27 mouse cellular contexts compared by ENCODE assay signal in genomic region chr4:82369011-82369776, GRCm38 (mm10).
DNase-seq lines count a peak whose midpoint lies in the region; ATAC-seq and TF ChIP-seq lines count a peak whose summit lies in the region.
"Had no signal": no experiment of that assay in that cellular context is flagged by ENCODE, and none has a peak within 500 bp of the region (broad histone marks: within the 10 kb centered on the region; RNA-seq: fewer than 3 reads in every experiment).

No protein-coding gene starts in this region.

- no peak overlapping the region for H3K9ac ChIP-seq in midbrain, embryonic 11.5 days (ENCODE audit: low read length)
- H3K9ac ChIP-seq in midbrain, embryonic 14.5 days (replicated peaks; ENCODE audit: low read length) = no peak overlapping the region
- no peak overlapping the region for H3K9ac ChIP-seq in intestine, embryonic 16.5 days (ENCODE audit: low read depth, low read length)
- H3K9ac ChIP-seq: forebrain, postnatal 0 days; heart, embryonic 12.5 days; heart, embryonic 15.5 days; hindbrain, embryonic 13.5 days; intestine, embryonic 15.5 days had no signal

- no peak for TF ChIP-seq POLR2A in myocyte (IDR thresholded peaks at IDR 0.05; ENCODE audit: insufficient read length, low read depth)

- no peak for ATAC-seq in midbrain, embryonic 11.5 days (ENCODE audit: low FRiP score)
- ATAC-seq in midbrain, embryonic 14.5 days (ENCODE audit: low FRiP score, low TSS enrichment) = no peak
- no peak for ATAC-seq in intestine, embryonic 16.5 days
- ATAC-seq: activated CD4-positive, CD25-positive, alpha-beta regulatory T cell, adult 4 months; forebrain, embryonic 14.5 days; forebrain, postnatal 0 days; hindbrain, embryonic 16.5 days; intestine, embryonic 15.5 days had no signal

- 92% methylated on average over 6 of the region's 6 CpGs for WGBS in midbrain, embryonic 11.5 days
- WGBS in midbrain, embryonic 14.5 days = 95% methylated on average over 6 of the region's 6 CpGs
- 79% methylated on average over 6 of the region's 6 CpGs for WGBS in intestine, embryonic 16.5 days

- no peak overlapping the region for H3K27ac ChIP-seq in midbrain, embryonic 11.5 days (ENCODE audit: low read depth, low read length)
- no peak overlapping the region for H3K27ac ChIP-seq in midbrain, embryonic 14.5 days (replicated peaks; ENCODE audit: low read depth, low read length)
- H3K27ac ChIP-seq in intestine, embryonic 16.5 days (ENCODE audit: low read length) = no peak overlapping the region
- H3K27ac ChIP-seq: heart, embryonic 15.5 days; hindbrain, embryonic 10.5 days; hindbrain, embryonic 13.5 days; intestine, embryonic 15.5 days had no signal

- no peaks in the 10 kb centered on the region for H3K9me3 ChIP-seq in midbrain, embryonic 11.5 days (ENCODE audit: control insufficient read depth, low read length)
- H3K9me3 ChIP-seq in midbrain, embryonic 14.5 days (ENCODE audit: control insufficient read depth, low read length) = no peaks in the 10 kb centered on the region
- no peaks in the 10 kb centered on the region for H3K9me3 ChIP-seq in intestine, embryonic 16.5 days (ENCODE audit: control insufficient read depth, low read length)
- H3K9me3 ChIP-seq: heart, embryonic 12.5 days; heart, embryonic 15.5 days; hindbrain, embryonic 10.5 days; hindbrain, embryonic 13.5 days; intestine, embryonic 15.5 days had no signal

- H3K79me2 ChIP-seq in myocyte (ENCODE audit: control insufficient read depth, insufficient read depth) = peaks cover 6% of the 10 kb centered on the region

- H3K27me3 ChIP-seq in midbrain, embryonic 11.5 days (ENCODE audit: control insufficient read depth, insufficient read depth, low read length) = no peaks in the 10 kb centered on the region
- no peaks in the 10 kb centered on the region for H3K27me3 ChIP-seq in midbrain, embryonic 14.5 days (ENCODE audit: control insufficient read depth, insufficient read depth, low read length)
- H3K27me3 ChIP-seq in myocyte (ENCODE audit: control insufficient read depth, insufficient read depth, insufficient read length) = no peaks in the 10 kb centered on the region
- no peaks in the 10 kb centered on the region for H3K27me3 ChIP-seq in intestine, embryonic 16.5 days (replicated peaks; ENCODE audit: control insufficient read depth, insufficient read depth, low read length)
- H3K27me3 ChIP-seq: CH12.LX; heart, embryonic 12.5 days; heart, embryonic 15.5 days; hindbrain, embryonic 13.5 days; intestine, embryonic 15.5 days had no signal

- H3K36me3 ChIP-seq in midbrain, embryonic 11.5 days (ENCODE audit: control insufficient read depth, insufficient read depth, low read length) = no peaks in the 10 kb centered on the region
- H3K36me3 ChIP-seq in midbrain, embryonic 14.5 days (ENCODE audit: control insufficient read depth, insufficient read depth, low read length) = no peaks in the 10 kb centered on the region
- H3K36me3 ChIP-seq in myocyte (ENCODE audit: control insufficient read depth, insufficient read depth) = no peaks in the 10 kb centered on the region
- no peaks in the 10 kb centered on the region for H3K36me3 ChIP-seq in intestine, embryonic 16.5 days (ENCODE audit: control insufficient read depth, insufficient read depth, low read length)
- H3K36me3 ChIP-seq: G1E; heart, embryonic 15.5 days; hindbrain, embryonic 10.5 days; hindbrain, embryonic 13.5 days; intestine, embryonic 15.5 days had no signal

- no peak overlapping the region for H3K4me3 ChIP-seq in midbrain, embryonic 11.5 days (ENCODE audit: low read depth, low read length)
- no peak overlapping the region for H3K4me3 ChIP-seq in midbrain, embryonic 14.5 days (replicated peaks; ENCODE audit: low read depth, low read length)
- no peak overlapping the region for H3K4me3 ChIP-seq in myocyte
- no peak overlapping the region for H3K4me3 ChIP-seq in intestine, embryonic 16.5 days (ENCODE audit: low read length)
- H3K4me3 ChIP-seq: heart, embryonic 12.5 days; heart, embryonic 15.5 days; hindbrain, embryonic 10.5 days; hindbrain, embryonic 13.5 days; intestine, embryonic 15.5 days had no signal

- no peak overlapping the region for H3ac ChIP-seq in myocyte (ENCODE audit: control insufficient read depth, insufficient read length)

- H3K4me1 ChIP-seq in midbrain, embryonic 11.5 days (ENCODE audit: control insufficient read depth, insufficient read depth, low read length) = no peaks in the 10 kb centered on the region
- H3K4me1 ChIP-seq in midbrain, embryonic 14.5 days (ENCODE audit: control insufficient read depth, insufficient read depth, low read length) = no peaks in the 10 kb centered on the region
- peaks cover 2% of the 10 kb centered on the region; the same call in 1 of the 2 replicates for H3K4me1 ChIP-seq in intestine, embryonic 16.5 days (ENCODE audit: control insufficient read depth, insufficient read depth, low read length)
- H3K4me1 ChIP-seq: hindbrain, embryonic 10.5 days had no signal

- no peak overlapping the region for H3K4me2 ChIP-seq in midbrain, embryonic 11.5 days
- no peak overlapping the region for H3K4me2 ChIP-seq in midbrain, embryonic 14.5 days (ENCODE audit: low read length)
- peak overlapping the region; percentile 2 for H3K4me2 ChIP-seq in myocyte (ENCODE audit: low read depth)
- no peak overlapping the region for H3K4me2 ChIP-seq in intestine, embryonic 16.5 days (ENCODE audit: low read depth, low read length)
- H3K4me2 ChIP-seq: heart, embryonic 12.5 days; heart, embryonic 15.5 days; hindbrain, embryonic 13.5 days; intestine, embryonic 15.5 days had no signal

- peak; percentile 60 for DNase-seq in midbrain, embryonic 11.5 days (ENCODE audit: low spot score, missing footprints)
- no peak for DNase-seq in midbrain, embryonic 14.5 days
- peak; percentile 55 for DNase-seq in NIH3T3 (ENCODE audit: low read depth)
- no peak for DNase-seq in frontal cortex, postnatal 14 days (ENCODE audit: low spot score in 2 of 2)
- DNase-seq: adrenal gland, adult 8-10 months; adrenal gland, postnatal 25 days; B cell, adult 2 months; cerebellum, adult 18-20 months; cerebellum, adult 9-10 months; cerebellum, postnatal 14 days; forebrain, postnatal 0 days; gastrocnemius, postnatal 10 days; gastrocnemius, postnatal 36 days; heart, postnatal 10 days; heart, postnatal 36 days had no signal

TF ChIP-seq in myocyte, 11 proteins besides CTCF, POLR2A, EP300 and RAD21:
- TF ChIP-seq TCF3 (IDR thresholded peaks at IDR 0.05; ENCODE audit: insufficient read length, low read depth) (no peak), SRF (IDR thresholded peaks at IDR 0.05; ENCODE audit: control insufficient read depth, insufficient read length, low read depth) (no peak), TCF12 (IDR thresholded peaks at IDR 0.05; ENCODE audit: insufficient read depth, poor library complexity, severe bottlenecking) (no peak), POLR2AphosphoS2 (IDR thresholded peaks at IDR 0.05; ENCODE audit: insufficient read length, low read depth) (no peak), MAX (IDR thresholded peaks at IDR 0.05; ENCODE audit: low read depth) (no peak), MYOD1 (IDR thresholded peaks at IDR 0.05; ENCODE audit: control insufficient read depth in 1 of 3, insufficient read length in 2 of 3, low read depth in 2 of 3) (no peak), CEBPB (IDR thresholded peaks at IDR 0.05; ENCODE audit: insufficient read depth, poor library complexity, severe bottlenecking) (no peak), USF1 (IDR thresholded peaks at IDR 0.05; ENCODE audit: low read depth) (no peak), E2F4 (IDR thresholded peaks at IDR 0.05; ENCODE audit: insufficient read depth) (no peak), REST (IDR thresholded peaks at IDR 0.05; ENCODE audit: insufficient read depth, insufficient read length) (no peak), MYOG (IDR thresholded peaks at IDR 0.05; ENCODE audit: control insufficient read depth in 1 of 3, insufficient read depth in 1 of 3, insufficient read length in 2 of 3, low read depth in 2 of 3) (no peak)

Comparison
In these comparisons a context has a peak if more than half of its experiments do, and no peak if none do; other contexts are left out.
1. DNase-seq: peak in midbrain, embryonic 11.5 days (single experiment) and NIH3T3 (single experiment); none in midbrain, embryonic 14.5 days (single experiment) and frontal cortex, postnatal 14 days (0 of 2).